Mouse (Mus musculus): Measurements from ENCODE around the gene Gm49601.

Gm49601 gene

DNA sequence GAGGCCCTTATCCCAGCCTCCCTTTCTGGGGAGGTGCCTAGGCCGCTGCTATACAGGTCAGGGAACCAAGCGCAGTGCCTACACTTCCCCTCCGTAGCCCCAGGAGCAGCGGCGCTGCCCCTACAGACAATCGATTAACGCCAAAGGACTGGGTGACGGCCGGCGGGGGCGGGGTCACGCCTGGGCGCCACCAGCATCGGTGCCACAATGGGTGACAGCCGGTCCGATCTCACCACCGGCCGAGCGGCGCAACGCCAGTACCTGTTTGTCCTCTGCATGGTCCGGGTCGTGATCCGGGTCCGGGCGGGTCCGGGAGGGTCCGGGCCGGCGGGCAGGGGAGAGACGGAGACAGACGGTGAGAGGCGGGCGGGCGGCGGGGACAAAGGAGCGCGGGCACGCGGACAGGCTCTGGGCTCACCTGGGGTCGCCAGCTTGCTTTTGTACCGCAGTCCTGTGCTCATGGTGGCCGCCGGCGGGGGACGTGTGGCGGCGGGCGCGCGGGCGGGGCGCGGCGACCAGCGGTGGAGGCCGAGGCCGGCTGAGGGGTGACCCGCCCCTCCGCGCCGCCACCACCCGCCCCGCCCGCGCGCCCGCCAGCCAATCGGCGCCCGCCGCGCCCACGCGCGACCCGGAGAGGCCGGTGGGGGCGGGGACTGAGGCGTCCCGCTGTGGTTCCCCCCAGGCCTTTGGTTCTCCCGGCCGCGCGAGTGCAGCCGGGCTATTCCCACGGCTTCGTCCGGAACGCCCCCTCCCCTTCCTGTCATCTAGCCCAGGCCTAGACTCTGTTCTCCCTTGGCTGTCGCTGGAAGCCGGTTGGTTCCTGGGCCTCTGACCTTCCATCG is 3.4 kb upstream of the Gm49601 start, which contains the start of gene Sept5:
TSS of gene Sept5 (minus strand) at position 565 of the 842 bp plus-strand sequence.
- peak; percentile 49 for DNase-seq (ENCODE audit: low read depth, low spot score)

DNA sequence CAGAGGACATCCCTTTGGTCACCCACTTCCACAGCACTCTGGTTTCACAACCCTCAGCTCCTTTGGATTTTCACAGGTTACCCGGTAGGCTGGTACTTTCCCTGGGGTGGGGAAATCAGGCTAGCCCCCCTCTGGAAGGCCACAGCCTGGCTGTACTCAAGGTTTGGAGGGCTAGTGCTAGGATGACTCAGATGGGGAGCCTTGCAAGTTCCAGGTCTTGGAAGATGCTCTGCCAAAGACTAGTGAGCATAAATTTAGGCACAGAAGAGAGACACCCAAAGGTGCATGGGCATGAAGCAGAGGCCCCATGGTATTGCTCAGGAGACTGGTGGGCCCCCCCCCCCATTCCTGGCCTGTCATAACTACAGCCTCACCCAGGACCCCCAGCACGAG is 2.7 kb upstream of the Gm49601 start:
- peak; percentile 56 for DNase-seq (ENCODE audit: low read depth, low spot score)

DNA sequence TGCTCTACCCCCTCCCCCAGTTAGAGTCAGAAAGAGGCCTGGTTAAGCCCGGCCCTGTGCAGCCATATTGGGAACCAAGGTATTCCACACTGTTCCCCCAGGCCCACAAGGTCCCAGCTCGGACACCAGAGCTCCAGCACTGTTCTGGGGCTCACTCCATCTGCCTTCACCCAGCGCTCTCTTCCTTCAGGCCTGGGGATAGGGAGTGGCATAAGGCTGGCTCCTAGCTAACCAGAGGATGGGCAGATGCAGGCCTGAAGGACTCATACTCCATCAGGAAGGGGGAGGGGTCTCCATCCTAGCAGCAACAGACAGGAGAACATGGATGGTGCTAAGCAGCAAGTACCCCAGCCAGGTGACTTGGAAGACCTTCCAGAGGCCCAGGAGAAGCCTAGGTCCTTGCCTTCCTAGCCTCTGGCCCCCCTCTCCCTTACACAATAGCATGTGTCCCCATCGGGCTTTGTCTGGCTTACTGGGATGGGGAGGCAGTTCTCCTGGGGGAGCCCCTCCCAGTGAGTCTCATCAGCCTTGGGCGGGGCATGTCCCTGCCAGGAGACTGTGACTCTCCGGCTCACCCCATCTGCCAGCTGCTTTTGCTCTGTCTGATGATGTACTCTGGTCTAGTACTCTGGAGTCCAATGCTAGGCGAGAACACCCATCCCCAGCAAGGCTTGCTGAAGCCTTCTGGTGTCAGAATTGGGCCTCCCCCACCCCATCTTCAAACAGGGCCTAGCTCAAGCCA is 2.1 kb upstream of the Gm49601 start:
- DNase-seq (ENCODE audit: low read depth, low spot score): peak; percentile 81

DNA sequence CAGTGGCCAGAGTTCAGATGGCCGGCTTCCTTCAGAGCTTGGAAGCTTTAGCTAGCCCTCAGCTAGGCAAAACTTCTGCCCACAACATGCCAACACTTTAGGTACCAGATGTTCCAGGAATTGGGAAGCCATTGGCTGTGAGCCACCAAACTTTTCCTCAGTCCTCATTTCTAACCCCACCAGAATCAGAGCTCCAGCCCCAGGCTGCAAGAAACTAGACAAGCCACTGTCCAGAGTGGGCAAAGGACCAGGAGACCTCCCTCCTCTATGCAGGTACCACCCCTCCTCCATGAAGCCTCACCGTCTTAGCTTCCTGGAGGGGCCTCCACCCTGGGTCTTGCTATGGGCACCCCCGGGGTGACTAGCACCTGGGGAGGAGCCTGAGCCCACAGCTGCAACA is 936 bp upstream of the Gm49601 start:
- DNase-seq (ENCODE audit: low read depth, low spot score): no peak

DNA sequence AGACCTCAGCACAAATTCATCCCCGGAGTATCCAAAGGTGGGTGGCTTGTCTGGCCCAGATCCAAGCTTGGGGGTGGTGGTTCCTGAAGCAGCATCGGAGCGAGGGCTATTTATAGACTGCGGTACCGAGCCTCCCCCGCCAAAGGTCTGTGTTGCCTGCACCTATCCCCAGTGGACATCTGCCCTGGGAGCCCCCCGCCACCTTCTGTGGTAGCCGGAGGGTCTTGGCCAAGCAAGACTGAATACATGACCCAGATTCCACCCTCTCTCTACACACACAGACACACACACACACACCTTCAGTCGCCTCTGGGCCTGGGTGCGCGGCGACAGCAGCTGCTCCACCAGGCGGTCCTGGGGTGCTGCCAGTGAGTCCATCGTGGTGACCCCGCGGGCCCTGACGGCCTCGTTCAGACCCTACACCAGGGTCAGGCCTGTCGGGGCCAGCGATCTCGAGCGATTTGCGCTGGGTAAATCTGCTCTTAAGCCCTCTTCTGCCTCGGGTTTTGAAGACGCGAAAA is 376 bp downstream of the Gm49601 start:
- no peak for DNase-seq (ENCODE audit: low read depth, low spot score)

DNA sequence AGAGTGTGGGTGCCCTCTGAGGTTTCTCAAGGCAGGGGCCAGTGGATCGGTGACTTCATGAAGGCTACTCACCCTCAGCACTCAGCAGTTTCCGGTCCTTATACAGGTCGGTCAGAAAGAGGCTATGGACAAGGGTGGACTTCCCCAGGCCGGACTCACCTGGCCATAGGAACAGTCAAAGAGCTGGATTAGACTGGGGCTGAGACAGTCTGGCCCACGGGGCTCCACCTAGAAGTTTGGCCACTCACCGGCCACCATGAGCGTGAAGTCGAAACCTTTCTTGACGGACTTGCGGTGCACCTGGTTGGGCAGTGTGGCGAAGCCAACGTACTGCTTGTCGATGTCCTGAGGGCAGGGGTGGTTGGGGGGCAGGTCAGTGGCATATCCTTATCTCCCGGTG is 1.1 kb downstream of the Gm49601 start:
- DNase-seq (ENCODE audit: low read depth, low spot score): no peak

DNA sequence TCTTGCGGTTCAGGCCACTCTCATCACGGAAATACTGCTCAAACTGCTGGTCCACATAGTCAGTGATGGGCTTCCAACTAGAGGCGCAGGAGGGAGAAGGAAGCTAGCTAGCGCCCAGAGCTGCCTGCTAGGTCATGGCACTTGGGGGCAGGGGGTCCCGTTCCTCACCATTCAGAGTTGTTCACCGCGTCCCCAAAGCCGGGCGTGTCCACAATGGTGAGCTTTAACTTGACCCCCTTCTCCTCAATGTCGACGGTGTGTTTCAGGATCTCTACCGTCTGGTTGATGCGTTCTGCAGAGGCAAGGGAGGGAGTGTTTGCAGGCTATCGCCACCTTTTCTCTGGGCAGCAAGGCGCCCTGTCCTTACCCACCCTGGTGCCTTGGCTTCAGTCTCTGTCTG is 1.6 kb downstream of the Gm49601 start:
- no peak for DNase-seq (ENCODE audit: low read depth, low spot score)

DNA sequence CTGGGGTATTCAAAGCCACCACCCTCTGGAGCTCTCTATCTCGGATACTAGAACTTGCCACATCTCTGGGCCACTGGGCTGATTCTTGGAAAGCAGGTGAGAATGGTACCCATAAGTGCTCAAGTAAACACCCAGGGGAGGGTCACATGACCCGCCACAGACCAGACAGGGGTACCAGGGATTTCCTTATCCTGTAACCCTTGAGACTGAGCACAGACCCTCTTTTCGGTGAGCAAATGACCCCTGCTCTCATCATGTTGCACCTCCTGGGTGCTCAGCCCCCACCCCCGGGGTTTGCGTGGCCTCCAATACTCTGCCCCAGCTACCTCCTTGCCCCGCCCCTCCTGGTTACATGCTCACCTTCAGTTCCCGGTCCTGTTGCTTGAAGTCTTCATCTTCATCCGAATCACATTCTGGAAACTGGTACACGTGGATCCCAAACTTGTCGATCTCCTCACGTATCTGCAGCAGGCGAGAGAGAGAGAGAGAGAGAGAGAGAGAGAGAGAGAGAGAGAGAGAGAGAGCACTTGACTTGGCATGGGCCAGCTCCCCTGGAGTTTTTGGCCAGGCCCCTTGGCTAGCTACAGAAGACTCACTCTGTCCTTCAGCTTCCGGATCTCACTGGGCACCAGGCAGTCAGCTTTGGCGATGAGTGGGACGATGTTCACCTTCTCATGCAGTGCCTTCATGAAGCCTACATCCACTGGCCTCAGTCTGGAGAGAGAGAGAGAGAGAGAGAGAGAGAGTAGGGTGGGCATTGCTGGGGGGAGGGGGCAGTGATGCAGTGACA is 2.3 kb downstream of the Gm49601 start:
- DNase-seq (ENCODE audit: low read depth, low spot score): no peak

DNA sequence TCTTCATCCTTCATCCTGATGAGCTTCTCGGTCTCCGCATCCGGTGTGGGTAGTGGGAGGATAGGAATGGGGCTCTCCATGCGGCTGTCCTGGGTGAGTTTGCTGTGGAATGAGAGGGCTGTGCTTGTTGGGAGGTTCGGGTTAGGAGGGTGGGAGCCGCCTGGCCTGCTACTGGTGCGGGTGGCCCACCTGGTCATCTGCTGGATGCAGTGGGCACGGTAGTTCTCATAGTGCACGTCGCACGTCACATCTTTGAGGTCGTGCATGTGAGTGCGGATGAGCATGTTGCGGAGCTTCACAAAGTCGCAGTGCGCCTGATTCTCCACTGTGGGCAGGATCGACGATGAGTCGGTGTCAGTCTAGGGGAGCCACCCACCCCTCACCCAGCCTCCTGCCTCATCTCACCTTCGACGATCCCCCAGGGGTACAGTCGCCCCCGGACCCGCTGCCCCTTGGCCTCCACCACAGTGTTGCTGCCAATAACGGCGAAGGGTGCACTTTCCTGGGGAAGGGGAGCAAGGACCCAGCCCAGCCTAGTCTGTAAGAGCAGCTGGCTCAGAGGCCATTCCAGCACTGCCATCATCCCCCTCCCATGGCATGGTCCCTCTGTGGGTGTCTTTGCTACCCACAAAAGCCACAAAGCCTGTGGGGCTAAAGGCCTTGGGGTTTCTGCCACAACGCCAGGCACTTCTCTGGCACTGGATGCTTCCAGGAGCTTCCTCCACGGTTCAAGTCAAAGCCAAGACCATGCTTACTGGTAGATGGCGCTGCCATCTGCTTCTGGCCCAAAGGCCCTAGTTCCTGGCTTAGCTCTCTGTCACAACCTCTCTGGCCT is 3.1 kb downstream of the Gm49601 start:
- no peak for DNase-seq (ENCODE audit: low read depth, low spot score)

DNA sequence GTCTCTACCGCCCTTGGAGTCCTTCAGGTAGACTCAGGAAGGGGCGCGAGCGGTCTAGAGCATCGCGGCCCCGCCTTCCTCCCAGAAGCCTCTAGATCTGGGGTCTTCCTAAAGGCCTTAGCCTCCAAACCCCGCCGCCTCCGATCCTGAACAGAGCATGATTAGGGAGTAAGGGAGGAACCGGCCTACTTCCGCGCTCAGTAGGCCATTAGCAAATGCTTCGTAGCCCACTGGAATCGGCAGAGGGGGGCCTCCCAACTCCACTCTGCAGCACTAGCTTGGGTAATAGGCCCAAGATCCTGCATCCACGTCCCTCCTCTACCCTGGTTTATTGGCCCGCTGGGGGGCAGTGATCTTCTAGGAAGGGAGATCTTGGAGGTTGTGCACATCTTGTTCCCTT is 4.2 kb downstream of the Gm49601 start, which contains the start of gene Gp1bb:
TSS of gene Gp1bb (minus strand) at position 385 of the 400 bp plus-strand sequence.
- no peak for DNase-seq (ENCODE audit: low read depth, low spot score)

DNA sequence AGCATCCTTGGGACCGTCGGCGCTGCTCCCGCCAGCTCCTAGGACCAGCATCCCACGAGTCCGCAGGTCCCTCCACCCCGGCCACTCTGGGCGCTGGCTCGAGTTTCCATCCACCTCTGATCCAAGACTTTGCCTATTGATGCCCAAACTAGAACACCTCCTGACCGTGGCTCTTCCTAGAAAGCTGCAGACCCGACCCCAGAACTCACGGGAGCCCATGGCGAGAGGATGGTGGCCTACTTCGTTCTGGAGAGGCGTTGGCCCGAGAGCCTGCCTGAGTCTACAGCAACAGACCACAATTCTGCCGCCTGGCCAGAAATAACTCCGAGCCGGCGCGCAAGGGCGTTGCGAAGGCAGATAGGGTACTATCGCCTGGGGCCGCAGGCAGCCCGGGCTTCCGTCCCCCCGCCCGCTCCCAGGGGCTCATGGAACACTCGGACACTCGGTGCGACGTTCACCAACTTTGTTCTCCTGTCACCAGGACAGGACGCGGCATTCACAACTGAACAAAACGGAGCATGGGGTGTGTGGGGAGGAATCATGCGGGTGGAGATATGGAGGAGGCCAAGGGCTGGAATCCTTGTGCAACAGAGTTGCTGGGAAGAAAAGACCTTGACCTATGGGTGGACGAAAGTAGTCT is 4.7 kb downstream of the Gm49601 start:
- DNase-seq (ENCODE audit: low read depth, low spot score): no peak

DNA sequence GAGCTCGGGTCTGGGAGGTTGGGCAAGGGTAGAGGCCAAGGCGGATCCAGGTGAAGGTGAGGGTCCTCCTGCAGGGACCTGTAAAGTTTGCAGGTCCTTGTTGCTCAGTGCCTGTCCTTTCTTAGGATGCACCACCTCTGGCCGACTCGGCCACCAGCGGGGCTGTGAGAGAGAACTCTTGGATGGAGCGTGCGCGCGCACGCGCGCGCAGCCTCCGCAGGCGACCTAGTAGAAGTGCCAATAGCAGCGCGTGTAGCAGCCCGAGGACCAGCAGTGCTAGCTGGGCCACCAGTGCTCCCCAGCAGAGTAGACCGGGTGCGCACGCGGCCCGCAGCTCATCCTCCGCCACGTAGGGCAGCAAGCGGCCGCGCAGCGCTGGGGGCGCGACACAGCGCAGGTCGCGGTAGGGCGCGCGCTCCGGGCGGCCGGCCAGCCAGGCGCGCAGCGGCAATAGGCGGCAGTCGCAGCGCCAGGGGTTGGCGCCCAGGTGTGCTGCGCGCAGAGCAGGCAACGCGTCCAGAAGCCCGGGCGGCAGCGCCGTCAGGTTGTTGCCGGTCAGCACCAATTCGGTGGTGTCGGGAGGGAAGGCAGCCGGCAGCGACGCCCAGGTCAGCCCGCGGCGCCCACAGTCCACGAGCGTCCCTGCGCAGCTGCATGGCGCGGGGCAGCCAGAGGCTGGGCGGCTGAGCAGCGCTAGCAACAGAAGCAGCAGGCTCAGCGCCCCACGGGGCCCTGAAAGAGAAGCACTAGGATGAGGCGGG is 5.4 kb downstream of the Gm49601 start:
- no peak for DNase-seq (ENCODE audit: low read depth, low spot score)

DNA sequence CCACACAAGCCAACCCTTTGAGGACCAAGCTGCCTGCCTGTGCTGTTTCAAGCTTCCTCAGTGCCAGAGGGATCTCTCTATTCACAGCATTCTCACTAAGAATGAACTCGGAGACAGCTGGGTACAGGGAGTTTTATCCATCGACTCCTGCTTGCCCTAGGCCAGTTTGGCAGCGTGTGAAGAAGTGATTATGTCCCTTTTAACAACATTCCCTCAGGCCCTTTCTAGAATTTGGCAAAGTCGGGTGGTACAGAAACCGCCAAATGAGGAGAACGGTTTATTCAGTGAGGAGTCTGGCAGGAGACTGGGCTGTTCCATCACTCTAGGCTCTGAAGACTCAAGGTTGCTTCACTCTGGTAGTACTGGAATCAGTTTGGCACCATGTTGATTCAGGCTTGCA is 6.0 kb downstream of the Gm49601 start:
- no peak for DNase-seq (ENCODE audit: low read depth, low spot score)

DNA sequence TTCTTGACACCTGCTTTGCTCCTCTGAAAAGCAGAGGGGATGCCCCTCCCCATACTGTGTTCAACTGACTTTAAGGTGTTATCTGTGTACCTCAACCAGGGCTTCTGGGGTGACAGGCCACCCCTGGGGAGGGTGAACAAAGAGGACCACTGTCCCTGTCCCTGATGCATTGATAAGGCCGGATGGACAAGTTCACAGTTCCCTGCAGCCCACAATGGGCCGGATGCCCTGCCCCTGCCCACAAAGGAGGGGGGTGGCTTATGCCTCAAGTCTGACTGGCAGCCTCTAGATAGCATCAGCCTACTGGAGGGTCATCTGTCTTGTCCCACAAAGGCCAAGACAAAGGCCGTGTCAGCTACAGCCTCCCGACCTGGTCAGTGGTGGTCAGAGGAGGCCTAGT is 7.1 kb downstream of the Gm49601 start:
- DNase-seq (ENCODE audit: low read depth, low spot score): no peak

DNA sequence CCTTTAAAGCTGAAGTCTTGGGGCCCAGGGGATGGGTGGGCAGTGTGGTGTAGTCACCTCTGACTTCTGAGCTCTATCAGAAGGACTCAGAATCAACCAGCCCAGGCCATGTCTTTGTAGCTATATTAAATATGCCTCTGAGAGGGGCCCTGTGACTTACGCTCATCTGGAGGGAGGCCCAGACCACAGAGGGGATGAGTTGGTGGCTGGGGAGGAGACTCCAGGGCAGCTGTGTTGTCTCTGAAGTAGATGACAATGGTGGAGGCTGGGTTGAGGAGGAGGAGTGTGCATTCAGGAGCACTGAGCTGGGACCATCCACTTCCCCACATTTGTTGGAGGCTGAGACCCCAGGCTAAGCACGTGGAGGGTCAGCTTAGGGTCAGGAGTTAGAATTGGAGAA is 7.9 kb downstream of the Gm49601 start:
- DNase-seq (ENCODE audit: low read depth, low spot score): no peak

DNA sequence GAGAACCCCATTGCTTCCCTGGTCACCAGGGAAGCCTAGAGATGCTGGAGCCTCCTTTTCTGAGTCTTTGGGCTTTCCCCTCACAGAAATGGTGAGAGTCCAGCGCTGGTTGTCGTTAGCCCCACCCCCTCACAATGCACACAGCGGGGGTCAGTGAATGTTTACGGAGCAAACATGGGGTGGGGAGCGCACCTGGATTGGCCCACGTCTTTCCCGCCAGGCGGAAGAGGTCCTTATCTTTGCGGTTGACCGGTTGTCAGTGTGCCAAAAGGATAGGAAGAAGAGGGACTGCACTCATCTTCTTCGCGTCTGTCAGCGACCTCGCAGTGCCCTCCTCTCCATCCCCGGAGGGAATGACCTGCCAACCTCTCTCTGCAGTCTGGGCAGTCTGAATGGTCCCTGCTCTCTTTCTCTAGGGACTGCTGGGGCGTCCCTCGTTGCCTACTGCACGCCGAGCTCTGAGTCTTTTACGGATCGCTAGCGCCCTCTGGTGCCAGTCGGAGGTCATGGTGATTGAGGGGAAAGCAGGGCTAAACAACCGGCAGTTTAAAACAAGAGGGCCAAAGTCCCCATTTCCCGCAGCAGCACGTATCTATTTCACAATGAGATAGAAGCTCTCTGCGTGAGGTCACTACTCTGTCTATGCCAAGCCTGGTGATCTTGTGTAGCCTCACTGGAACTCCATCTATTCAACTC is 8.7 kb downstream of the Gm49601 start:
- DNase-seq (ENCODE audit: low read depth, low spot score): peak; percentile 93

DNA sequence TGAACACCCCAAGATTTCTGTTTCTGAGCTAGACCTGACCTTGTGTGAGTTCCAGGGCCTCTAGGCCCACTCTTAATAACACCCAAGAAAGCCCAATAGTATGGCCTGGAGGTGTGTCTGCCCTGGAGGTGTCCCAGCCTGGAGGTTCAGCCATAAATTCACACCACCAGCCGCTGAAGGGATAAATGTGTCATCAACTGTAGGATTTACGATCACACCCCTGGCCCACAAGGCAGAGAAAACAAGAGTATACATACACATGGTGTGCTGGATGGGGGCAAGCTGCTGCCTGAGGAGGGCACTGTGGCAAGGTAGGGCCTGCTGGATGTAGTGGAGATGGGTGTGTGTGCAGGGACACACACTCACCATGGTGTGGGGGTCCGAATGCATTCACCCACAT is 12.9 kb downstream of the Gm49601 start:
- DNase-seq (ENCODE audit: low read depth, low spot score): no peak

DNA sequence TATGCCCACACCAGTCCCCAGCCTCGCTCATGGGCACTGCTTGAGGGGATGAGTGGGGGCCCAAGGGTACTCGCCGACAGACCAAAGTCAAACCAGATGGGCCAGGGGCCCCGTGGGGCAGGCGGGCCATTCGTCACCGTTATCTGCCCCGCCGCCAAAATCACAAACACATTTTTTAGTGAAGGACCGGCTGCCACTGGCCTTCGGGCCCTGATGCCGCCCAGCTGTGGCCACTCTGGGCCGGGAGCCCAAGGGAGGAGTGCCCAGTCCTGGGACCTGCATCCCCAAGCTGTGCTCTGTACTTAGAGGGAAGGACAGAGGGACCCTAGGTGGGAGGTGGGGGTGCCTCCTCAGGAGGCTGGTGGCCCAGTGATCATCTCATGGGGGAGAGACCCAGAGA is 14.5 kb downstream of the Gm49601 start:
- no peak for DNase-seq (ENCODE audit: low read depth, low spot score)

DNA sequence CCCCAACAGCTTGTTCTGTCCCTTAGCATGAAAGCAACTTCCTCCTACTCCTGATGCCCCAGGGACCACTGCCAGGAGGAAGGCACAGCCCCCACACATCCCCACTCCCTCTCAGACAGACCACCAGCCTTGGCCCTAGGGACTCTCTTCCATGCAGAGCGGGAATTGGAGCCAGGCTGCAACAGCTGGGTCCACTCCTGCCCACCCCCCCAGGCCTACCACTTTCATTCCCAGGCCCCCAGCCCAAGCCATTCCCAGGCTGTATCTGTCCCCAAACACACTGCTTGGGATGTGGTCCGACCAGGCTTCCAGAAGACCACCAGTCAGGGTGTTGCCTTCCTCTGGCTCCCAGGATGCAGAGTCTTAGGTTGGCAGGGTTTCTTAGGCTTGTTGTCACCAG is 17.1 kb downstream of the Gm49601 start:
- DNase-seq (ENCODE audit: low read depth, low spot score): no peak
